Mouse (Mus musculus) G1E (cell line): ENCODE measurements around the gene Mfap3l. TPM values are rescaled to one million over a fixed set of nuclear protein-coding genes. Genes with fewer than 3 reads are reported as not detected.

ENCODE experiments used
- ATAC-seq: 2 replicates; pipeline ENCODE4 v1.8.0; 2016; ENCODE audit warnings: mild to moderate bottlenecking; ENCODE audit not compliant: insufficient number of reproducible peaks, poor library complexity, low FRiP score, severe bottlenecking; ENCODE audit errors: extremely low read depth
- DNase-seq: peaks from one replicate; pipeline ENCODE4 v3.0.0; 2012; ENCODE audit warnings: low spot score
- H3K27me3 ChIP-seq: 2 replicates; pipeline ENCODE4 v1.6.1; 2012; ENCODE audit warnings: mild to moderate bottlenecking, low read length, inconsistent platforms; ENCODE audit not compliant: insufficient read depth
- H3K36me3 ChIP-seq: replicated peaks from 2 replicates; pipeline ENCODE3; 2012; ENCODE audit warnings: mild to moderate bottlenecking, inconsistent platforms
- H3K4me1 ChIP-seq: 2 replicates; pipeline ENCODE4 v1.6.1; 2012; ENCODE audit warnings: low read depth, low read length, inconsistent platforms, mixed read lengths; ENCODE audit not compliant: insufficient read depth
- H3K4me3 ChIP-seq: 2 replicates; pipeline ENCODE4 v1.5.1; 2012; ENCODE audit warnings: low read depth, mild to moderate bottlenecking, inconsistent platforms, low read length, moderate library complexity, mixed read lengths
- H3K9me3 ChIP-seq: replicated peaks from 2 replicates; pipeline ENCODE4 v1.6.1; 2012; ENCODE audit warnings: inconsistent platforms
- CTCF ChIP-seq: IDR thresholded peaks from 2 replicates; pipeline ENCODE4 v1.5.1; 2012; ENCODE audit warnings: low read depth, low read length, inconsistent platforms, mixed read lengths
- GATA1 ChIP-seq: IDR thresholded peaks from 2 replicates; pipeline ENCODE4 v1.6.1; 2012; ENCODE audit warnings: borderline replicate concordance, low read length, inconsistent platforms, mixed read lengths
- GATA2 ChIP-seq: IDR thresholded peaks from 2 replicates; pipeline ENCODE4 v1.6.1; 2012; ENCODE audit warnings: low read depth, low read length, inconsistent platforms, borderline replicate concordance
- POLR2AphosphoS5 ChIP-seq: IDR thresholded peaks from 2 replicates; pipeline ENCODE4 v1.6.1; 2012; ENCODE audit warnings: low read depth, low read length, inconsistent platforms; ENCODE audit not compliant: insufficient replicate concordance
- TAL1 ChIP-seq: conservative IDR thresholded peaks from 2 replicates; pipeline ENCODE4 v1.6.1; 2012; ENCODE audit warnings: low read depth, low read length, inconsistent platforms, mixed read lengths
- polyA plus RNA-seq: library from polyadenylated mRNA; stranded (reverse); fragments of >175 nt; gene quantifications from 2 replicates; pipeline ENCODE4 v1.2.3, GENCODE M21; 2012
- total RNA-seq, 2 experiments: library from RNA; stranded (forward) in 1 of 2; stranded (reverse) in 1 of 2; fragments of 200-1000 nt in 1 of 2; fragments of >200 nt in 1 of 2; fragmentation: Nextera tagmentation in 1 of 2; gene quantifications; 2 replicates each; pipeline ENCODE4 v1.2.3; 2014 to 2017

The Mfap3l gene
- total and polyA plus RNA-seq, 3 experiments, result 0.11 TPM; not detected in 2

DNA sequence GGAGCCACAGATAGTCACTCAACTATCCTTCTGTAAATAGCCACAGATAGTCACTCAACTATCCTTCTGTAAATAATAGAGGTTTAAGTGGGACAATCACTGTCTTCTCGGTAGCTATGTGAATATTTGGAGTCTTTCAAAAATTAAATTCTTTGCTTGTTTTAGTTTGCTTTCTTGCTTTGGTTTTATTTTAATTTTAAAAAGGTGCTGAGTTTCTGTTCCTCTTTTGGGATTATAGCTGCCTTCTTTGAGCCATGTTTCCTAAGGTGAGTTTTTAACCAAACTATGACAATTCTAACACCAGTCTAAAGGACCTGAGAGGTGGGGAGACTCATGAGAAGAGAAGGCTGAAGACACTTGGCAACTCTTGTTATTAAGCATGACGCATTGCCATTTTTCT is 49.7 kb downstream of the Mfap3l start:
- DNase-seq (no peak), ATAC-seq (no peak)
- no peak for TF ChIP-seq CTCF
- TF ChIP-seq TAL1, result no peak
- TF ChIP-seq GATA1, result no peak
- TF ChIP-seq GATA2, result no peak
- TF ChIP-seq POLR2AphosphoS5, result no peak
- Histone ChIP-seq H3K4me1 (no peaks in the 10 kb centered on the region), H3K27me3 (no peaks in the 10 kb centered on the region), H3K9me3 (no peaks in the 10 kb centered on the region), H3K36me3 (no peaks in the 10 kb centered on the region), H3K4me3 (no peak overlapping the region)

DNA sequence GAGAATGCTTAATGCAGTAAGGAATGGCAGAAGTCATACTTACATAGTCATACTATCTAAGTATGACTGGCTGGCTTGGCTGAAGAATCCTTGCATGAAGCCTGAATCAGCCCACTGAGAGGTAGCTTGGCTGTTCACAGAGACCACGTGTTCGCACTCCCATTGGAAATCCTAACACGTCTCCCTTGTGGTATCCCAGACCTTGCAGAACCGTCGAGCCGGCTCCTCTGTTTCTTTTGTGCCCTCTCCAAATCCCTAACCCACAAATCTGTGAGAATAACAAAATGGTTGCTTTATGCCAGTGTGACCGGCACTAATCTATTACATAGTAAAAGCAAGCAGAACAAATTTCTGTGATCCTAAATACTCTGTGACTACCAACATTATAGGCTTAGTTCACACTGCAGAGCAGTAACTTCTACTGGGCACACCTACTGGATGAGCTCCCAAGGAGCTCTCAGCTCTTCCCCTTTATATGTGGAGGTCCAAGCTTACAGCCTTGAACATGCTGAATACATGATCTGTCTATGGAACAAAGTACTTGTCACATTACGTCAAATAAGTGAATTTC is 79.0 kb downstream of the Mfap3l start:
- Histone ChIP-seq H3K36me3 (no peaks in the 10 kb centered on the region), H3K9me3 (no peaks in the 10 kb centered on the region), H3K4me1 (no peaks in the 10 kb centered on the region), H3K27me3 (no peaks in the 10 kb centered on the region), H3K4me3 (no peak overlapping the region)
- TF ChIP-seq GATA1 (no peak), GATA2 (no peak), CTCF (no peak), POLR2AphosphoS5 (no peak), TAL1 (no peak)
- no peak for DNase-seq
- ATAC-seq, result no peak

DNA sequence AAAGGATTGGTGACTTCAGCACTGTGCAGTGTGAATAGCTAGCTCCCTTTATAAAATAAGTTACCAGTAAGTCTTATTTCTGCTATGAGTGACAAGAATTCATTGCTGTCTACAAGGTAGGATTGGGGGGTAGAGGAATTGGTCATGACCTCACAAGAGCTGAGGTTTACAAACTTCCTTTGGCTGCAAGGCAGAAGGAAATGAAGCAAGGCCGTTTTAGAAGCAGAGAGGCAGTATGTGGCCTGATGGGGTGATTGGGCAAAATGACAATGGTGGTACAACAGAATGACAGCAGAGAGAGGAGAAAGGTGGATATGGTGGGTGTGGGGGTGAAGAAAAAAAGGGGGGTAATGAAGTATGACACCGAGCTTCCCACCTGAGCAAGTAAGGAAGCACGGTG is 82.1 kb downstream of the Mfap3l start:
- H3K9me3 ChIP-seq, result no peaks in the 10 kb centered on the region
- H3K4me1 ChIP-seq, result no peaks in the 10 kb centered on the region
- TF ChIP-seq GATA2 (no peak), CTCF (no peak), POLR2AphosphoS5 (no peak), TAL1 (no peak), GATA1 (no peak)
- no peaks in the 10 kb centered on the region for H3K36me3 ChIP-seq
- H3K27me3 ChIP-seq, result no peaks in the 10 kb centered on the region
- no peak overlapping the region for H3K4me3 ChIP-seq
- ATAC-seq, result no peak
- no peak for DNase-seq

DNA sequence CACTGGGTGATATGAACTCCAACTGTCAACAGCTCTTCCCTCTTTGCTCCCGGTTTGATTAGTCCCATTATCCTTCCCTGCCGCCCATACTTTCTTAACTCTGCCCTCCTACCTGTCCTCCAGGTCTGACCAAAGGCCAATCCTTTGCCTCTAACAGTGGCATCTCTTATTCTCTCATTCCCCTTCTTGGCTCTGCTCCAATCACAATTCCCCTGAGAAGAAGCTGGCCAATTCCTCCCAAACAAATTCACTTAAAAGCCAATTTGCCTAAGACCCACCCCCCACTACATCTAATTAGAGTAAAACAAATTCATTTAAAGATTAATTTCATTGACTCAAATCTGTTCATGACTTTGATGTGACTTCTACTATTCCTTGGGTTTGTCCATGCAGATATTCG is 86.1 kb downstream of the Mfap3l start:
- DNase-seq (no peak), ATAC-seq (no peak)
- Histone ChIP-seq H3K9me3 (no peaks in the 10 kb centered on the region), H3K4me3 (no peak overlapping the region), H3K4me1 (no peaks in the 10 kb centered on the region), H3K27me3 (no peaks in the 10 kb centered on the region), H3K36me3 (no peaks in the 10 kb centered on the region)
- TF ChIP-seq TAL1 (no peak), POLR2AphosphoS5 (no peak), GATA2 (no peak)

Other genes starting within 250 kb of the Mfap3l start
- not detected in 2 replicates for gene Gm10283, start 129.6 kb upstream of the Mfap3l start, total RNA-seq (2014; fragmentation: Nextera tagmentation)
- gene Gm10283, start 129.6 kb upstream of the Mfap3l start, total RNA-seq (2017), result not detected in 2 replicates
- gene Gm10283, start 129.6 kb upstream of the Mfap3l start, polyA plus RNA-seq, result not detected in 2 replicates
- not detected in 2 replicates for gene Aadat, start 126.9 kb upstream of the Mfap3l start, total RNA-seq (2014; fragmentation: Nextera tagmentation)
- gene Aadat, start 126.9 kb upstream of the Mfap3l start, total RNA-seq (2017), result not detected in 2 replicates
- not detected in 2 replicates for gene Aadat, start 126.9 kb upstream of the Mfap3l start, polyA plus RNA-seq